Mouse (Mus musculus) G1E-ER4 (cell line): ENCODE results near the gene Cd8a. TPM values are rescaled to one million over a fixed set of nuclear protein-coding genes. Genes with fewer than 3 reads are reported as not detected.

Experiments used
- GATA1 ChIP-seq: IDR thresholded peaks from one replicate; pipeline ENCODE4 v1.8.0; 2012; ENCODE audit warnings: low read length, inconsistent platforms
- polyA plus RNA-seq: library from polyadenylated mRNA; stranded (reverse); fragments of >175 nt; gene quantifications from 2 replicates; pipeline ENCODE4 v1.2.3, GENCODE M21; 2012

The Cd8a gene
- polyA plus RNA-seq, 1 experiment, result not detected

DNA sequence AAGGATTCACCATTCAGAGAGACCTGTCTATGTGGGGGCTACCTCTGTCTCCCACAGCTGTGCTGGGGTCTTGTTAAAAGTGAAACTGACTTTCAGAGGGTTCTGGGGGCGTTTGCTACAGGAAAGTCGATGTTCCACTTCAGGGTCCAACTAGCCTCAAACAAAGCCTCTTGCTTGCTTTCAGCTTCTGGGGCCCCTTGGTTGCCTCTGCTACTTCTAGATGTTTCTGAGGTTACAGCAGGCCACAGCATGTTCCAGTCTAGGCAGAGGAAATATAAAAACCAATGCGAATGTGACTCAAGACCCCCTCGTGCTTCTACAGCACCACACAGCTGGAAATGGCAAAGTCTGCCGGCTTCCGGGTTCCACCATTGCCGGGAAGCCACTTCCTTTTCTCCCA, 15.7 kb upstream of the Cd8a start:
- no peak for TF ChIP-seq GATA1

GRCm38 (mm10) chr6:71360221-71360620, 13.0 kb upstream of the Cd8a start:
- TF ChIP-seq GATA1, result no peak

DNA sequence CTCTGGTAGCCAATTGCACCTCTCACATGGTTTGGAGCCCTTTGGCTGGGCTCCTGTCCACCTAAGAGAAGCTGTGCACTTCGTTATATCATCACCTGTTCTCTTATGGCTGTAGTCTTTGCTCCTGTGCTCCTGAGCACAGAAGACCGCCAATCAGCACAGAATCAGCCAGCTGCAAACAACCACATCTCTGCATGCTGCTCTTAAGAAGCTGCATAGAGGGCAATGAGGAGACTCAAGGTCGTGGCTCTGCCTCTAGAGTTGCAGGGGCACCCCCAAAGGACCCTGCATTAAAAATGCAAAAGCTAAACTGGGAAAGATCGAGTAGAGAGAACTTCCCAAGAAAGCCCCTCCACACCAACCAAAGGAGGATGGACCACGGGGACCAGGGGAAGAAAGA, 12.5 kb upstream of the Cd8a start:
- TF ChIP-seq GATA1, result no peak

DNA sequence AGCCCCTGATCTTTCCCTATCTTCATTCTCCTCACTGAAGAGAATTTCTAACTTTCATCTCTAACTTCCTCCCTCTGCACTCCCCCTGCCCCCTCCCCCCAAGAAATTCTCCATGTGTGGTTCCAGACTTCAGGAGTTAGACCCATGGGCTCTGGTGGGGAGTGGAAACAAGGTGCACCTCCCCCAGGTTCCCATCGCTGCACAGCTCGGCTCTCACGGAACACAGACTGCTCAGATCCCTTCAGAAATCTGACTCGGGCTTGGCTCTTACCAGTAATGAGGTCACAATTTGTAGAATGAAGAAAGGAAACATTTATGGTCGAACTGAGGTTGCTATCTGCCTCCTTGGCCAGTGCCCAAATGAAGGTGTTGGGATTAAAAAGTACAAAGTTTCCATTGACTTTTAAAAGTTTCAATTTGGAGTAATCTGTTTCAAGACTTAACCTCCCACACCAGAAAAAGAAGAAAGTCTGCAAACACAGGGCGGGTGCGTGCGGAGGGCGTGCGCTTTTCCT, 12.0 kb upstream of the Cd8a start:
- TF ChIP-seq GATA1, result no peak

- TF ChIP-seq GATA1, result no peak
Measured at GRCm38 (mm10) chr6:71363995-71364394, 9.2 kb upstream of the Cd8a start.

DNA sequence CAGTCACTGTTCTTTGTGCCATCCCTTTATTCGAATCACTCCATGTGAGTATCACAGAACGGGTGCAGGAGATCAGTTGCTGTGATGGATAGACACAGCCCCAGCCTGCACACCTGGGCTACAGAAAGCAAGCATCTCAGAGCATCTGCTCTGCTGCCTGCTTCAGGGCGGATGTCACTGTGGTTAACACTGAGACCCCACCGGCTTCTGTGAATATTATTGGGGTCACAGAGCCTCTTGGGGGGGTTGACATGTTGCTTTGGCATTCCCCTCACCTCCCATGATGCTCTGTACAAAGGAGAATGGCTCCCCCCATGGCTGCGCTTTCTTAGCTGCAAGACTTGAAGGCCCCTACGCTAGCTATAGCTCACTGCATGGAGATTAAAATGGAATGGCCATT, 3.8 kb upstream of the Cd8a start:
- TF ChIP-seq GATA1, result no peak

DNA sequence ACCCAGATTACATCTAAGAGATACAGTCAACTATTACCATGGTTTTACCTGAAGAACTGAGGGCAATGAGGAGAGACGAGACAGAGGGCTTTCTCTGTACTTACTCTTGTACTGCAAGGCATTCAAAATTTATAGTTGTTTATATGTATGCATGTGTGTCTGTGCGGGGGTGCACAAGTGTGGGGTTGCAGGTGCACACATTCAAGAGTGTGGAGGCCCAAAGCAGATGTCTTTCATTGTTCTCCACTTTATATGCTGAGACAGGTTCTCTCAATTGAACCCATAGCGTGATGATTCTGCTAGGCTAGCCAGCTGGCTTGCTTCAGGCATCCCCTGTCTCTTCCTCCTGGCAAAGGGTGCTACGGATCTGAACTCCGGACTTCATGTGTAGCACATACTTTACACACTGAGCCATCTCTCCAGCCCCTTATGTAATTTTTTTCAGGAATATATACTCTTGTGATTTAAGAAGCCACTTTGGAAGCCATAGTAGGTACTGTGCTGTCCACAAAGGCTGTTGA, 2.1 kb upstream of the Cd8a start:
- no peak for TF ChIP-seq GATA1

DNA sequence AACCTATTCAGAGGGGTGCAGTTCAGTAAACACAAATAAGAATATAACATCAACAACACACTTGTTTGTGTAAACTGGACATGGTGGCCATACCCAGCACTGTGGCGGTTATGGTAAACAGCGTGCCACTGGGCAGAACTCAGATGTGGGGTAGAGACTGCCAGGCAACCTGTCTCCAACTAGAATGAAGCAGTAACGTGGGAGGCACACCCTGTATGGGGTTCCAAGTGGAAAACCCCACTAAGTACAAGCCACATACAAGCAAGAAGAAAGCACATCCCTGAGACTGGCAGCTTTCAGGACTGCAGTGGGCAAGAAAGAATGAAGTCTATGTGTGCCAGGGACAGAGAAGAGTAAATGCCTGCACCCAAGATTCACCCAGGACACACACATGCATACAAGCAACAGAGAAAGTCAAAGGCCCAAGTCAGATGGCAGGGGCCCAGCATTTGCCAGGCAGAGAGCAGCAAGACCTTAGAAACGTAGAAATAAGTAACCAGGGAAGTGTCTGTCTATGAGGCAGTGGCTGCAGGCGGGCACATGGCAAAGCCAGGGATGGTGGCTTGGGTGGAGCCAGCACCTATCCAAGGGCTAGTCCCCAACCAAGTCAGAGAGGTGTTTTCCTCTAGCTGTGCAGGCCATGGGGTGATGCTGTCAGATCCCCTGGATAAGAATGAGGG, 1.0 kb upstream of the Cd8a start:
- no peak for TF ChIP-seq GATA1

GRCm38 (mm10) chr6:71374311-71374829, 1.1 kb downstream of the Cd8a start:
- no peak for TF ChIP-seq GATA1

DNA sequence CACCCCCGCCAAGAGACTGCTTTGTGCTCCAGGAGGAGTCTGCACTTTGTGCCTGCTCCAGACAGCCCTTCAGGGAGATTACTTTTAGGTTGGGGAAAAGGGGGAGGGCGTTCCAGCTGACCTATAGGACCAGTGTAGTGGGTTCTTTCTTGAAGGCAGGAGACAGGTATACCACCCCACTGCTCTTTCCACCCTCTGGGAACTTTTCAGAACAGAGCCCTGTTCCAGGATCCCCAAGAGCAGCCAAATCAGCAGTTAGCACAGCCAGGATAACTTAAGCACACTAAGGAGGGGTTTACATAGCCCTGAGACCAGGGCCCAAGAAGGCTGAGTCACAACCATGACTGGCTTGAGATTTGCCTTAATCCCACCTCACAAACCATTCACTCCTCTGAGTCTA, 1.7 kb downstream of the Cd8a start:
- no peak for TF ChIP-seq GATA1

DNA sequence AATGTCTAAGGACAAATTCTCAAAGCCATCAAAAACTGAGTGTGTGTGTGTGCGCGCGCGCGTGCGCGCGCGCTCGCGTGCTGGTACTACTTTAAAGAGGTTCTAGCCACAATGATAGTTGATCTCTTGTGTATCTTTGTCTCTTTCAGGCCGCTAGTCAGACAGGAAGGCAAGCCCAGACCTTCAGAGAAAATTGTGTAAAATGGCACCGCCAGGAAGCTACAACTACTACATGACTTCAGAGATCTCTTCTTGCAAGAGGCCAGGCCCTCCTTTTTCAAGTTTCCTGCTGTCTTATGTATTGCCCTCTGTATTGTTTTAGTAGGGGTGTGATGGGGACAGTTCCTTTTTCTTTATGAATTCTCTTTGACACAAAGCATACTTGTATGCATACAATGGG, 3.5 kb downstream of the Cd8a start:
- TF ChIP-seq GATA1, result no peak

DNA sequence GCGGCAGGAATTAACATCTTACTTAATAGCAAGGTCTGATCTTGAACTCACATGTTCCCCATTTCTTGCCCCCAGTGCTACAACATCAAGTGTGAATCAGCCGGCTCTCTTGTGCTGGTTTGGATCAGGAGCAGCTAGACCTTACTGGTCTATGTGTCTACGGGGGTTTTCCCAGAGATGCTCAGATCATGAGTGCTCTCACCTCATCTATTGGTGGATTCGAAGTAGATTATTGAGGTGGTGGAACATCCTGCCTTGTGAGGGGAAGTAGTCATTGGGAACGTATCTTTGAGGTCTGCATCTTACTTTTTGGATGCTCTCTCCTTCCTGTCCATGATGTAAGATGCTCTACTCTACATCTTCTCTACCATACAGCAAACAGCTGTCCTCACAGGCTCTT, 8.4 kb downstream of the Cd8a start:
- no peak for TF ChIP-seq GATA1

- TF ChIP-seq GATA1, result no peak
Measured at GRCm38 (mm10) chr6:71390496-71390895, 17.3 kb downstream of the Cd8a start.

- TF ChIP-seq GATA1, result no peak
Measured at GRCm38 (mm10) chr6:71396016-71396415, 22.8 kb downstream of the Cd8a start.

GRCm38 (mm10) chr6:71396761-71397160, 23.5 kb downstream of the Cd8a start:
- no peak for TF ChIP-seq GATA1

- no peak for TF ChIP-seq GATA1
Measured at GRCm38 (mm10) chr6:71398829-71399609, 25.8 kb downstream of the Cd8a start.

- TF ChIP-seq GATA1, result no peak
Measured at GRCm38 (mm10) chr6:71414624-71415023, 41.4 kb downstream of the Cd8a start.

GRCm38 (mm10) chr6:71415446-71415845, 42.2 kb downstream of the Cd8a start:
- no peak for TF ChIP-seq GATA1
